Mouse (Mus musculus) C3H10T1/2 (cell line): ENCODE results near the gene Zfp235. TPM values are rescaled to one million over a fixed set of nuclear protein-coding genes. Genes with fewer than 3 reads are reported as not detected.

Experiments
- polyA plus RNA-seq, 2 experiments: library from polyadenylated mRNA; unstranded; fragments of >200 nt; fragmentation: generic; extraction: Trizol; gene quantifications; one replicate each; pipeline ENCODE4 v1.2.1; 2012; ENCODE audit warnings: missing spikeins in 2 of 2

Gene Zfp235
- 1 to 10 TPM; 1.0 to 3.9 TPM for polyA plus RNA-seq

GRCm38 (mm10) chr7:24133996-24134828 lies at the start of gene Zfp235:
Zfp235 (plus strand) TSS chr7:24134169.

DNA sequence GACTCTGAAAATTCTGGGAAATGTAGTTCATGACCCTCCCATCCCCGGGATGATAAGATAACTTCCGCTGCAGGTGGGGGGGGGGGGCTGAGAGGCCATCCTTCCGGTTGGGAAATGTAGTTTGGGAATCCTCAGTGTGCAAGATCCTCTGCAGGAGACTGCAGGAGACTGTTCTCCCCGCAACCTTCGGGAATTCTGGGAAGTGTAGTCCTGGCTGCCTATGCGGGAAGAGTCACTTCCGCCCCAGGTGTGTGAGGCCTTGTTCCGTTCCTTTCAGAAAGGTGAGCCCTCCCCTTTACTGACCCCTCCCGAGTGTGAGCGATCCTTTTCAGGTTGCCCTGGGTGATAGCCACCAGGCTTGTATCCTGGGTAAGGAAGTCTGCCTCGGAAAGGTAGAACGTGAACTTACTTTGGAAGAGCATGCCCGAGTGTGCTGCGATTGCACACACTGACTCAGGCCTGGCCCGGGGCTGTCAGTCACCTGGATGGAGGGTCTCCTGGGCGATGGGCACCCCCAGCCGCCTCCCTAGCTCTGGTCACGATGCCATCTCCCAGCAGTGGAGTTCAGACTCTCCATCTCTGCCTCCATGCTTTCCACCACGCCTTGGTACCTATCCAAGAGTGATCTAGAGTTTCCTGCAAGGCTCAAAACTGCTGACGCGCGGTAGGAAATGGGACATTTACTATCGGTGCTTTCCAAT lies 21.7 kb upstream of the Zfp235 start, which contains the start of gene Zfp112:
Gene Zfp112 (plus strand): TSS at position 159 of the 701 bp plus-strand sequence.

GRCm38 (mm10) chr7:24174618-24175336 lies 40.8 kb downstream of the Zfp235 start, which contains the start of gene Zfp114:
Zfp114 (plus strand) TSS chr7:24175060.

Other genes starting within 250 kb of the Zfp235 start
- not detected for gene Vmn1r178, start 242.2 kb upstream of the Zfp235 start, polyA plus RNA-seq
- not detected for gene Vmn1r179, start 207.2 kb upstream of the Zfp235 start, polyA plus RNA-seq
- not detected for gene Vmn1r180, start 183.5 kb upstream of the Zfp235 start, polyA plus RNA-seq
- gene Vmn1r181, start 159.6 kb upstream of the Zfp235 start, polyA plus RNA-seq = not detected
- not detected for gene V1rd19, start 132.5 kb upstream of the Zfp235 start, polyA plus RNA-seq
- not detected for gene Vmn1r183, start 80.9 kb upstream of the Zfp235 start, polyA plus RNA-seq
- gene Zfp180, start 52.2 kb upstream of the Zfp235 start, polyA plus RNA-seq = 1 to 10 TPM in 1 of 2 experiments, under 1 TPM in 1; 0.62 to 5.6 TPM
- 1 to 10 TPM in 1 of 2 experiments, under 1 TPM in 1; 0.08 to 2.1 TPM for gene Zfp112, start 21.9 kb upstream of the Zfp235 start, polyA plus RNA-seq
- gene Zfp114, start 40.9 kb downstream of the Zfp235 start, polyA plus RNA-seq = under 1 TPM in 1 of 2 experiments, not detected in 1; 0.01 TPM
- 1 to 10 TPM in 1 of 2 experiments, under 1 TPM in 1; 0.41 to 1.6 TPM for gene Zfp111, start 77.3 kb downstream of the Zfp235 start, polyA plus RNA-seq
- under 1 TPM; 0.05 to 0.38 TPM for gene Zfp109, start 103.4 kb downstream of the Zfp235 start, polyA plus RNA-seq
- 1 to 10 TPM in 1 of 2 experiments, under 1 TPM in 1; 0.07 to 1.8 TPM for gene Zfp108, start 120.6 kb downstream of the Zfp235 start, polyA plus RNA-seq
- 1 to 10 TPM in 1 of 2 experiments, under 1 TPM in 1; 0.62 to 4.0 TPM for gene Zfp93, start 136.3 kb downstream of the Zfp235 start, polyA plus RNA-seq
- 10 to 100 TPM in 1 of 2 experiments, 1 to 10 TPM in 1; 1.9 to 12.7 TPM for gene Zfp61, start 167.1 kb downstream of the Zfp235 start, polyA plus RNA-seq
- 1 to 10 TPM; 1.1 to 4.7 TPM for gene Zfp94, start 182.5 kb downstream of the Zfp235 start, polyA plus RNA-seq
- gene Tescl, start 199.8 kb downstream of the Zfp235 start, polyA plus RNA-seq = not detected
- gene Lypd5, start 215.0 kb downstream of the Zfp235 start, polyA plus RNA-seq = not detected
- 10 to 100 TPM; 28.9 to 90.8 TPM for gene Kcnn4, start 236.1 kb downstream of the Zfp235 start, polyA plus RNA-seq